Mouse (Mus musculus): ENCODE data around the gene H2-Q10.
"Not testable (repeated sequence)": the region's sequence is repeated elsewhere in the genome, so short reads cannot be mapped to it uniquely, and the experiment has no call there.

Gene H2-Q10

DNA sequence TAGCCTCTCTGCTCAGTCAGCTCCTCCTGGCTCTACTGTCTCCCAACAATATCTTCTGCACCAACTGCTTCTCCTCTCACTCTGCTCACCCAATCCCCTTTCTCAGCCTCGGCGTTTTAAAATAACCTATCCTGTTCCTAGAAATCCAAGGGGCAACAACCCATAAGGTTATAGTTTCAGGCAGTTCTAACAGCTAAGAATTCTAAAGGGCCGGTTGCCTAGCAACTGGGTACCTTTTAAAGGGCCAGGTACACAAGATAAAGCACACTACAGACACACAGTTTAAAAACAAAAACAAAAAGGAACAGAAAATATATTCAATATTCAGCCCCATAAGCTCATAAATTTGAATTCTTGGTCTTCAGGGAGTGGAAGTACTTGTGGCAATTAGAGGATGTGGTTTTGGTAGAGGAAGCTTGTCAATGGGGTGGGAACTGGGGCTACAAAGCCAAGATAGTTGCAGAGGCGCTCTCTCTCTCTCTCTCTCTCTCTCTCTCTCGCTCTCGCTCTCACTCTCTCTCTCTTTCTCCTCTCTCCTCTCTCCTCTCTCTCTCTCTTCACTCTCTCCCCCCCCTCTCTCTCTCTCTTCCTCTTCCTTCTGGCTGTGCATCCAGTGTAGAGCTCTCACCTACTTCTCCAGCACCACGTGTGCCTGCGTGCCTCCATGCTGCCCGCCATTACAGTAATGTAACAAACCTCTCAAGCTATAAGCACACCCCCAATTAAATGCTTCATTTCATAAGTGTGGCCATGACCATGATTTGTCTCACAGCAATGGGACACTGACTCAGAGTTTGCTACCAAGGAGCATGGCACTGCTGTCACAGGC lies 9.2 kb upstream of the H2-Q10 start:
- not testable (repeated sequence) for DNase-seq

GRCm38 (mm10) chr17:35465651-35466050 lies 4.2 kb upstream of the H2-Q10 start:
- DNase-seq, result peak in 1 of 2 experiments; percentile 28

DNA sequence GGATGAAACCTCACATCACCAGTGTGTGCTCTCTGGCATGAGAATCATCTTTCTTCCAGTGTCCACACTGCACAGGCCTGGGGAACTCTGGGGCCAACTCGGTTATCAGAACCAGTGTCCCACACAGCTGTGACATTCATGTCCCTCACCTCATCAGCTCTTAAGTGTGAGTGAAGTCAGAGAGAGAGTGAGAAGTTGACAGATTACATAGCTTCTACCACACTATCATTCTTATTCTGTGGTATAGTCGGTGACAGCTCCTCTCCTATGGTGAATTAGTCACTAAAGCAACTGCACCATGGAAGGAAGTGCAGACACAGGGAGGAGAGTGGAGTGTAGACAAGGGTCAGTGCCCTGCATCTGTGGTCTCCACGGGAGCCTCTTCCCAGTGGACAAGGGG lies 953 bp upstream of the H2-Q10 start:
- DNase-seq, result not testable (repeated sequence)

DNA sequence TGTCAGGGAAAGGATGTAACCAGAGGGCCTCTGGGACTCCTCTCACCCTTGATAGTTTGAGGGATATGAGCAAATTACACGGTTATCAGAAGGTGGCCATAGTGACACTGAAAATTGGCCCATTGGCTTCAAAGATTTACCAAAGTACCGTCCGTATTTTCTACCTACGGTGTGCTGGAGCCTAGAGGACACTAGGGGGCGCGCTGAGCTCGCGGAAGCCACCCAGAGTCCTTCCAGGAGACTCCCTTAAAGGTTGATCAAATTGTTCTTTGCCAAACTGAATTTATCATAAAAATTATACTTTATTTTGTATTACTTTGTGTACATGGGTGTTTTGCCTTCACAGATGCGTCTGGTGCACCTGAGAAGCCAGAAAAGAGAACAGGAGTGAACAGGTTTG lies 14.2 kb downstream of the H2-Q10 start:
- peak; percentile 43 to 47 for DNase-seq

DNA sequence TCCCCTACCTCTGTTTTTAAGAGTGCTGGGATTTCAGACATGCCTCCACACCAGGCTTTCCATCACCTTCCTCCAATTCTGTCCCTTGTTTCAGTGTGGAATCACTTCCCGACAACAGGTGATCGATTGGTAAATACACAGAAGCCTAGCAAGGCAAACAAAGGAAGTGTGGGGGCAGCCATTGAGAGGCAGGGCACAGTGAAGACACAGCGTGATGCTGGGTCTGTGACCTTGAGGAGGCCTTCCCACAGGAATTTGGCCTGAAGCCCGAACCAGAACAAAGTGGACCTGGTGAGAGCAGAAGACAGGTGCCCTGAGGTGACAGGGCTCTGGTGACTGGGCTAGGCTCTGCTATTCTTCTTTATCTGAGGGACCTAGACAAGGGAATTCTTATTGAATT lies 15.8 kb downstream of the H2-Q10 start:
- no peak for DNase-seq

DNA sequence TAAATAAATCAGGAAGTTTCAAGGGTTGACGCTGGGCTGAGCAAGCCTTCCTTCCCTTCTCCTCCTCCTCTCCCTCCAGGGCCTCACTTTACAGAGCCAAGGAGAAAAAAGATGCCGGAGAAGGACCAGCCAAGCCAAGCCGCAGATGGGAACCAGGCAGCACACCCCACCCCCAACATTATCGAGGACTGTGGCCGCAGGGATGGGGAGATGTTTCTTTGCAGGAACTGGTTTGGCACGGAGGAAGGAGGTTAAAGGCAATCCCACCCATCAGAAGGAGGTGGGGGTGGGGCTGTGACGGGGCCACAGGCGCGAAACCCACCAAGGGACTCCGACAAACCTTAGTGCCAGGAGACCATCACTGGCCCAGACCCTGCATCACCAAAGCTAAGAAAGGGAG lies 16.8 kb downstream of the H2-Q10 start:
- DNase-seq, result no peak

- DNase-seq, result no peak
These were observed 18.2 kb downstream of the H2-Q10 start for GRCm38 (mm10) chr17:35488041-35488440.

GRCm38 (mm10) chr17:35490320-35490719 lies 20.4 kb downstream of the H2-Q10 start:
- no peak for DNase-seq

GRCm38 (mm10) chr17:35497124-35497523 lies 27.2 kb downstream of the H2-Q10 start:
- no peak for DNase-seq

DNA sequence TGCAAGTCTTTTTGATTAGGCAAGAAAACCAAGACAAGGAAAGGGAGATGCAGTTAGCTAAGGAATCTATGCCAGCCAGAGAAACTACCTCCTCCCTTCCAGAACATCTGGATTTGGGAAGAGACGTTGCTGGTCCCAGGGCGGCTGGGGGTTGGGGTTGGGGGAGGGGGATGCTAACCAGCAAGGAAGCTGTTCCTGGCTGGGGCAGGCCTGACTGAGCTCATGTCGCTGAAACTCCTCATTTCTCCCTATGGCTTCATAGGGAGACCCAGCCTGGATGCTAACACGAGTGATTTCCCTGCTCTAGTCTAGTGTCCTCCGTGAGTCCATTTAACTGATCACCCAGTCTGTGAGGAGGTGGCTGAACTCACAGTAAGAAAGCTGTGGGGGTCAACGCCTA lies 32.3 kb downstream of the H2-Q10 start:
- no peak for DNase-seq

DNA sequence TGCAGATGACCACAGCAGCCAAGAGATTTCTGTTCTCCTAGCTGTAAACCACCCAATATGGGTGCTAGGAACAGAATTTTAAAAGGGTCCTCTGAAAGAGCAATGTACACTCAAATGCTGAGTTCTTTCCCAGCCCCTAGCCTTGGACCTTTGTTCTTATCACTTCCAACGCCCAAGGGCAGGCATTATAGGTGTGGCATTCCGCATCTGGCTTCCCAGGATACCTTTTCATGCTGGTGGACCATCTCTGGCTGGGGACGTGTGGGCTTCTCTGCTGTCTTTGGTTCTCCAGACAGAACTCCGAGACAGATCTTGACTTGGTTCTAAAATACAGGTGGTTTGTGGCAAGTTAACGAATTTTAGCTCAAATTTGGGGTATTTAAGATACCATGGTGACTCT lies 32.9 kb downstream of the H2-Q10 start:
- no peak for DNase-seq

DNA sequence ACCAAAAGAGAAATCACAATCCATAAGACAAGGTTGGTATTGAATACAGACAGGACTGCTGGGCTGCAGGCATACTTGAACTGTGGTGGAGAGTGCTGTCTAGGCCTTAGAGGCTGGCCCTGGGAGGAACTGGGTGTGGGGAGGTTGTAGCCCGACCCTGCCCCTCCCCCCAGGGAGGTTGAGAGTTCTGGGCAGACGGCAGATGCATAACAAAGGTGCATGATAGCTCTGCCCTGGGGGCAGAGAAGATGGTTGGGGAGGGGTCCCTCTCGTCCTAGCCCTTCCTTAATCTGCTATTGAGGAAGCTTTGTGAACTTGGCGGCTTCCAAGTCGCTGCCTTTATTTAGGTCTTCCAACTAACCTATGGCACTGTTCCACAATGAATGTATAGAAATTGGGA lies 34.0 kb downstream of the H2-Q10 start:
- DNase-seq, result no peak

DNA sequence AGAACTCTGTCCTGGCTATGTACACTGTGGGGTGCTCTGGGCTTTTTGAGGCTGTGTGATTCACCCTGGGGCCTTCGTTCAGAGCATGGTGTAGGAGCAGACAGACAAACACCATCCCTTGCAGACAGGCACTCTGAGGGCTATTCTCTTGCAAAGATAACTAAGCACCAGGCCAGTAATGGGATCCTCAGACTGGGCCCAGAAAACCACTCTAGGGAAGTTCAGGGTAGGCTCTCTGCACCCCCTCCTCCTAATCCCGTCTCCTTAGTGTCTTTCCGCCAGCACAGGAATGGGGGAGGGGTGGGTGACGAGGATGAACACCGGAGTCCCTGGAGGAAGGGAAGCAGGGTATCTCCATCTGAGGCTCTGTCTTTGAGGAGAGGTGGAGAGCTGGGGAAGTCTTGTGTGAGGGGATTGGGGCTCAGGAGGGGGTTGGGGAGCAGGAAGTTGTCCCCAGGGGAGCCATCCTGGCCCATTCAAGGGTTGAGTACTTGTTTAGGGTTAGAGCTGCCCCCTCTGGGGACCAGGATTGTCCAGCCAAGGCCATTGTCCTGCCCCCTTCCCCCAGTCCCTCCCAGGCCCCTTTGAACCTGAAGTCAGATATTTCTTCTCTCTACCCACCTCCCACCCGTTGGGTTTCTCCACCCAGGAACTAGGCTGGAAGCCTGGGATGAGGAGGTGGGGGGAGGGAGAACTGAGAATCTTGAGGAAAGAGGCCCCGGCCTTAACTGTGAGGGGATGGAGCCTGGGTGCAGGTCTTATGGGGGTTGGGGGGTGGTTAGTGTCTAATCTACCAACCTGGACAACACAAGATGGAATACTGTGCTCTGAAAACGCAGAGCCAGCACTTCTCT lies 35.0 kb downstream of the H2-Q10 start:
- DNase-seq, result no peak

- no peak for DNase-seq
These were observed 35.9 kb downstream of the H2-Q10 start, which contains the start of gene Pou5f1 for GRCm38 (mm10) chr17:35505776-35506175. Pou5f1 (plus strand) TSS chr17:35506018.

GRCm38 (mm10) chr17:35506881-35507280 lies 37.0 kb downstream of the H2-Q10 start:
- no peak for DNase-seq

DNA sequence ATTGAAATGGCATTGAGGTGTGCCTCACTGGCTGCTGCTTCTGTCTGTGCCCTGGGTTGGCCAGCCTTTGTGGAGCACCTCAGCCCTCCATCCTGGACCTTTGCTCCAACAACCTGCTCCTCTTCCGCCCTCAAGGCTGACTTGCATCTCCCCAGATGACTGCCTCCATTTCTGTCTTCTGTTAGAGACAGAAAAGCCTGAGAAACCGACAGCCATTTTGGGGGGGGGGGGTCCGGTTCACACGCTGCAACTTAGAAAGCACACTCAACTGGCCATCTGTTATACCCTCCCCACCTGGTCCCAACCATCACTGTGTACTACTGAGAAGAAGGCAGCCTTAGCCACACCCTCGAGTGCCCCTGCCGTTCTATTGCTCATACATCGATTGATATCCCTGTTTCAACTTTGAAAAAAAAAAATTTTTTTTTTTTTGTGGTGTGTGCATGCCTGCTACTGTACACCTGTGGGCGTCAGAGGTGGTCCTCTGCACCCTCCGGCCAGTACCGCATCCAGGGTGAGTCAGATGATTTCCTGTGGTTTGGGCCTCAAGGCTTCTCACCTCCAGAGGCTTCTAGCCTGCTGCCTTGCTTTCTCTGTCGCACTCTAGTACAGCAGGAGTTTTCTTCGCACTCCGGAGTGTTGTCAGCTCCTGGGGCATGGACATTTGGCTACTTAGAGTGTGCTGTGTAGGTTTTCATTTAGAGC lies 37.8 kb downstream of the H2-Q10 start:
- no peak for DNase-seq

DNA sequence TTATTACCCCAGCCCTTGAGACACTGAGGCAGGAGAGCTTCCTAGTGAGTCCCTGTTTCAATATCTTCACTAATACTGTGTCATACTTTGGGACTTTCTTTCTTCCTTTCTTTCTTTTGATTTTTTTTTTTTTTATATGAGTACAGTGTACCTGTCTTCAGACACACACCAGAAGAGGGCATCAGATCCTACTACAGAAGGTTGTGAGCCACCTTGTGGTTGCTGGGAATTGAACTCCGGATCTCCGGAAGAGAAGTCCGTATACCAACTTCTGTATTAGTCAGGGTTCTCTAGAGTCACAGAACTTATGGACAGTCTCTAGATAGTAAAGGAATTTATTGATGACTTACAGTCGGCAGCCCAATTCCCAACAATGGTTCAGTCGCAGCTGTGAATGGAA lies 38.4 kb downstream of the H2-Q10 start:
- DNase-seq, result not testable (repeated sequence)

GRCm38 (mm10) chr17:35509284-35509683 lies 39.4 kb downstream of the H2-Q10 start:
- peak; percentile 73 to 74 for DNase-seq

DNA sequence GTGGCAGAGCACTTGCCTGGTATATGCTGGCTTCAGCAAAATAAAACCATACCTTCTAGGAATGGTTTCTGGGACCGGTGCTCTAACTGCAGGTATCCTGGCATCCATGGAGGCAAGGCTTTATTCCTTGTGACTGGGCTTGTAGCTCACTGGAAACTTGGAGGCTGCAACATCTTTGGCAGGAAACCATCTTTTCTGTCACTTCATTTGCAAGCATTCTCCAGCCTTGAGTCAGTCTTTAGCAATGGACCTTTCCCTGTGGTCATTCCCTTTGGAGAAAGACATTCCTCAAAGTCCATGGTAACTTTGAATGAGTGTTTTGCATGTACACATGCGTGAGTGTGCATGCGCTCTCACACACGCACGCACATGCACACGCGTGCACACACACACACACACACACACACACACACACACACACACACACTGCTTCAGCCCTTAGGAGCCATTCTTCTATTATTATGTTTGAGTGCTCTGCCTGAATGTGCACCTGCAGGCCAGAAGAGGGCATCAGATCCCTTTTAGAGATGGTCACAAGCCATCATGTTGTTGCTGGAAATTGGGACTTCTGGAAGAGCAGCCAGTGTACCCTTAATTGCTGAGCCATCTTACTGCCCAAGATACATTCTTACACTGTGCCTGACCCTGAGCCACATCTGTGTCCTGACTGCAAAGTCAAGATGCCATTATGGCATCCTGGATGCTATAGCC lies 43.2 kb downstream of the H2-Q10 start:
- no peak for DNase-seq

- peak; percentile 75 to 83 for DNase-seq
These were observed 44.0 kb downstream of the H2-Q10 start for GRCm38 (mm10) chr17:35513886-35514285.

- no peak for DNase-seq
These were observed 44.9 kb downstream of the H2-Q10 start for GRCm38 (mm10) chr17:35514756-35515155.

- peak; percentile 45 to 52 for DNase-seq
These were observed 46.2 kb downstream of the H2-Q10 start for GRCm38 (mm10) chr17:35515911-35516640.

Measured in thymus, postnatal 36 days (tissue).